Mouse (Mus musculus) liver, embryonic 16.5 days (tissue): ENCODE measurements around the gene Tubgcp6. TPM values are rescaled to one million over a fixed set of nuclear protein-coding genes. Genes with fewer than 3 reads are reported as not detected.

Source experiments
- ATAC-seq: fragments of 200-750 bp; cut with Nextera tagmentation; 2 replicates; pipeline ENCODE4 v1.8.0; 2017; ENCODE audit warnings: low read depth, mild to moderate bottlenecking, moderate number of reproducible peaks, moderate library complexity
- H3K27ac ChIP-seq: fragments of 300-500 bp; sonication (generic); 2 replicates; pipeline ENCODE4 v1.5.1; 2014; ENCODE audit warnings: mild to moderate bottlenecking, low read length
- H3K27me3 ChIP-seq: fragments of 300-500 bp; sonication (generic); 2 replicates; pipeline ENCODE4 v1.6.1; 2014; ENCODE audit warnings: low read depth, low read length, mixed read lengths; ENCODE audit not compliant: control insufficient read depth, insufficient read depth
- H3K36me3 ChIP-seq: fragments of 300-500 bp; sonication (generic); 2 replicates; pipeline ENCODE4 v1.6.1; 2014; ENCODE audit warnings: mild to moderate bottlenecking; ENCODE audit not compliant: control insufficient read depth, insufficient read depth
- H3K4me1 ChIP-seq: fragments of 300-500 bp; sonication (generic); 2 replicates; pipeline ENCODE4 v1.6.1; 2014; ENCODE audit warnings: low read depth, low read length, mixed read lengths; ENCODE audit not compliant: control insufficient read depth
- H3K4me2 ChIP-seq: fragments of 300-500 bp; sonication (generic); 2 replicates; pipeline ENCODE4 v1.6.1; 2014; ENCODE audit warnings: low read depth, low read length, mixed read lengths
- H3K4me3 ChIP-seq: fragments of 300-500 bp; sonication (generic); 2 replicates; pipeline ENCODE4 v1.5.1; 2014; ENCODE audit warnings: low read depth, mild to moderate bottlenecking, low read length
- H3K9ac ChIP-seq: fragments of 300-500 bp; sonication (generic); 2 replicates; pipeline ENCODE4 v1.6.1; 2014; ENCODE audit warnings: low read depth, low read length
- H3K9me3 ChIP-seq: fragments of 300-500 bp; sonication (generic); replicated peaks from 2 replicates; pipeline ENCODE4 v1.6.1; 2016; ENCODE audit warnings: low read length; ENCODE audit not compliant: control insufficient read depth
- WGBS: fragments of 180-500 bp; shearing (Covaris S2); extraction: QIAGEN DNeasy Blood & Tissue Kit; methylation state at CpG from one replicate; pipeline ENCODE4 v1.1.7; 2014; ENCODE audit not compliant: insufficient replicate concordance; 5-methylcytosine and 5-hydroxymethylcytosine counted together
- polyA plus RNA-seq: library from polyadenylated mRNA; unstranded; fragments of >200 nt; fragmentation: Nextera tagmentation; extraction: Ambion mirVana; gene quantifications from 2 replicates; pipeline ENCODE4 v1.2.1, GENCODE M21; 2015

Gene Tubgcp6
- 5.8 and 6.3 TPM in 2 replicates for polyA plus RNA-seq

- H3K4me1 ChIP-seq, result peaks cover 36% of the 10 kb centered on the region
- H3K27me3 ChIP-seq, result no peaks in the 10 kb centered on the region
- under 1% methylated on average over 47 of the region's 47 CpGs for WGBS
- peak within 1 kb of the TSS; percentile 75 for H3K27ac ChIP-seq
- H3K4me3 ChIP-seq, result peak within 1 kb of the TSS; percentile 91
- ATAC-seq, result peak; percentile 91
- no peaks in the 10 kb centered on the region for H3K36me3 ChIP-seq
- no peaks in the 10 kb centered on the region for H3K9me3 ChIP-seq
- peak within 1 kb of the TSS; percentile 90 for H3K4me2 ChIP-seq
- H3K9ac ChIP-seq, result peak within 1 kb of the TSS; percentile 85
Measured at GRCm38 (mm10) chr15:89122649-89123366, at the start of gene Tubgcp6. Gene Tubgcp6 (minus strand): TSS chr15:89123112.

DNA sequence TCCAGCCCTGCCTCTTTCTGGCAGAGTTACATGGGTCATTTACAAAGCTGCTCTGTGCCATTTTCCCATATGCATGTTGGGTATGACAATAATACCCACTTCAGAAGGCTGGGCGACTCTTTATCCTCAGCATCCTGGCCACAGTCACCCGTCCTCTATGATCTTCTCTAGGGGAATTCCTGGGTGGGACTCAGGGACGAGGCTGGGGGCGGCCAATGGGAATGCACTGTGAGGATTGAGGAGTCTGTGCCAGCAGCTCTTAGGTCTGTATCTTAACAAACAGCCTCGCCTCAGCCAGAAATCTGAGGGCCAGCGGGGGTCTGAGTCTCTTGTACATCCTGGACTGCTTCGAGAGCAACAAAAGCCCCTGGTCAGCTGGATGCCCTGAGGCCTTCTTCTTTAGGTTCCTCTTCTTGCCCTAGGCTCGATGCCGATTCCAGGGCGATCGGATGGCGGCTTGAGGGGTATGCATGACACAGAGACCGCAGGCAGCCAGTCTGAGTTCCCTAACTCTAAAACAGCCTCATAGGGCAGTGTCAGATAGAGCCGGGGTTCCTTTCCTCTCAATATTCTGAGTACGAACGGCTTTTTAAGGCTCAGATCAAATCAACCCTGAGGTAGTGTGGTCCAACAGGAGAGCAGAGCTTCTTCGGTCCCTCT lies 49.5 kb upstream of the Tubgcp6 start:
- H3K27ac ChIP-seq, result peak overlapping the region; percentile 66
- no peak for ATAC-seq
- H3K27me3 ChIP-seq, result peaks cover 31% of the 10 kb centered on the region
- 31% methylated on average over 17 of the region's 17 CpGs for WGBS
- H3K4me1 ChIP-seq, result peaks cover 49% of the 10 kb centered on the region
- H3K36me3 ChIP-seq, result peaks cover under 1% of the 10 kb centered on the region; the same call in 1 of the 2 replicates
- H3K4me3 ChIP-seq, result peak overlapping the region; percentile 59
- H3K4me2 ChIP-seq, result peak overlapping the region; percentile 72
- peak overlapping the region; percentile 55 for H3K9ac ChIP-seq
- H3K9me3 ChIP-seq, result no peaks in the 10 kb centered on the region

- Histone ChIP-seq H3K9me3 (no peaks in the 10 kb centered on the region), H3K27ac (no peak overlapping the region), H3K27me3 (peaks cover 31% of the 10 kb centered on the region), H3K36me3 (peaks cover 6% of the 10 kb centered on the region; the same call in 1 of the 2 replicates), H3K4me3 (no peak overlapping the region), H3K9ac (no peak overlapping the region), H3K4me1 (peaks cover 41% of the 10 kb centered on the region), H3K4me2 (no peak overlapping the region)
- no peak for ATAC-seq
- WGBS, result 65% methylated on average over 5 of the region's 5 CpGs
Measured at GRCm38 (mm10) chr15:89171526-89172051, 48.7 kb upstream of the Tubgcp6 start.

DNA sequence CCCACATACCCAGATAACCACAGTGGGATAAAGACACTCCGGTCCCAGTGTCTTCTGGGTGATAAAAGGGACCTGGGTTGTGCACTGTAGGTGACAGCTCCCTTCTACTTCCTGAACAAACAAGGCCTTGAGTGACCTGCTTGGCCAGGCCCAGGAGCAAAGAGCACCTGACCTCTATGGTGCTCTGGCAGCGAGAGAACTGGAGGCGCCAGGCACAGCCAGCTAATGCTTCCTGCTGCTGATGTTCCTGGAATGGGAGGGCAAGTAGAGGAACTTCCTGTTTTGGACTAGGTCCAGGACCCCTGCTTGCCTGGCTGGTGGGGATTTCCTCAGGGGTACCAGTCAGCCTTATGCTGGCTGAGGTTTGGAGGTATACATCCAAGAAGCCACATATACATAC lies 47.2 kb upstream of the Tubgcp6 start:
- Histone ChIP-seq H3K4me3 (no peak overlapping the region), H3K36me3 (peaks cover 8% of the 10 kb centered on the region; the same call in 1 of the 2 replicates), H3K27ac (0 out of 2 replicates have a peak overlapping the region, but pooled peaks have one; percentile 1), H3K9ac (no peak overlapping the region), H3K4me2 (no peak overlapping the region), H3K27me3 (peaks cover 31% of the 10 kb centered on the region), H3K9me3 (no peaks in the 10 kb centered on the region), H3K4me1 (peaks cover 37% of the 10 kb centered on the region)
- 41% methylated on average over 3 of the region's 3 CpGs for WGBS
- peak; percentile 52 for ATAC-seq

GRCm38 (mm10) chr15:89169431-89169830 lies 46.5 kb upstream of the Tubgcp6 start:
- ATAC-seq, result peak; percentile 25; the same call in 1 of the 2 replicates
- H3K4me1 ChIP-seq, result peaks cover 35% of the 10 kb centered on the region
- H3K9ac ChIP-seq, result no peak overlapping the region
- no peak overlapping the region for H3K4me2 ChIP-seq
- H3K4me3 ChIP-seq, result no peak overlapping the region
- 48% methylated on average over 10 of the region's 10 CpGs for WGBS
- H3K27ac ChIP-seq, result 0 out of 2 replicates have a peak overlapping the region, but pooled peaks have one; percentile 1
- peaks cover 8% of the 10 kb centered on the region; the same call in 1 of the 2 replicates for H3K36me3 ChIP-seq
- H3K27me3 ChIP-seq, result peaks cover 28% of the 10 kb centered on the region
- no peaks in the 10 kb centered on the region for H3K9me3 ChIP-seq

- 62% methylated on average over 10 of the region's 10 CpGs for WGBS
- Histone ChIP-seq H3K4me3 (no peak overlapping the region), H3K4me1 (peaks cover 31% of the 10 kb centered on the region), H3K27me3 (peaks cover 23% of the 10 kb centered on the region), H3K9me3 (no peaks in the 10 kb centered on the region), H3K27ac (no peak overlapping the region), H3K4me2 (no peak overlapping the region), H3K9ac (no peak overlapping the region), H3K36me3 (peaks cover 8% of the 10 kb centered on the region; the same call in 1 of the 2 replicates)
- ATAC-seq, result no peak
Measured at GRCm38 (mm10) chr15:89168922-89169321, 46.0 kb upstream of the Tubgcp6 start.

GRCm38 (mm10) chr15:89165478-89165877 lies 42.6 kb upstream of the Tubgcp6 start:
- Histone ChIP-seq H3K27ac (no peak overlapping the region), H3K4me1 (peaks cover 13% of the 10 kb centered on the region), H3K4me3 (no peak overlapping the region), H3K4me2 (no peak overlapping the region), H3K36me3 (peaks cover 8% of the 10 kb centered on the region; the same call in 1 of the 2 replicates), H3K9ac (no peak overlapping the region), H3K27me3 (no peaks in the 10 kb centered on the region), H3K9me3 (no peaks in the 10 kb centered on the region)
- WGBS, result 71% methylated on average over 12 of the region's 12 CpGs
- no peak for ATAC-seq

GRCm38 (mm10) chr15:89161397-89161796 lies 38.5 kb upstream of the Tubgcp6 start:
- H3K4me3 ChIP-seq, result no peak overlapping the region
- H3K9ac ChIP-seq, result no peak overlapping the region
- no peaks in the 10 kb centered on the region for H3K4me1 ChIP-seq
- H3K9me3 ChIP-seq, result no peaks in the 10 kb centered on the region
- no peaks in the 10 kb centered on the region for H3K27me3 ChIP-seq
- H3K36me3 ChIP-seq, result peaks cover 1% of the 10 kb centered on the region; the same call in 1 of the 2 replicates
- WGBS, result 63% methylated on average over 9 of the region's 9 CpGs
- H3K4me2 ChIP-seq, result no peak overlapping the region
- H3K27ac ChIP-seq, result no peak overlapping the region
- ATAC-seq, result no peak
